Mouse (Mus musculus): ENCODE measurements around the gene Tpra1. TPM values are rescaled to one million over a fixed set of nuclear protein-coding genes. Genes with fewer than 3 reads are reported as not detected.
A peak's percentile ranks its signal among the peaks of the same experiment; 100 is the strongest.

Tpra1 gene
- polyA plus RNA-seq, 1 experiment from 2014 or later = 98.8 TPM

GRCm38 (mm10) chr6:88934132-88934531 is 32.1 kb downstream of the Tpra1 start:
- WGBS = 40% methylated on average over 4 of the region's 4 CpGs
- no peak overlapping the region for H3K9ac ChIP-seq (replicated peaks; ENCODE audit: low read length)
- H3K4me3 ChIP-seq (ENCODE audit: low read length) = no peak overlapping the region
- no peaks in the 10 kb centered on the region for H3K36me3 ChIP-seq (ENCODE audit: insufficient read depth, low read length)
- no peak overlapping the region for H3K4me2 ChIP-seq (replicated peaks; ENCODE audit: low read depth, low read length)
- H3K27ac ChIP-seq (ENCODE audit: low read length) = no peak overlapping the region
- ATAC-seq (ENCODE audit: low FRiP score, low TSS enrichment) = 0 out of 2 replicates have a peak, but pooled peaks have one; percentile 31
- no peaks in the 10 kb centered on the region for H3K27me3 ChIP-seq (ENCODE audit: insufficient read depth, low read length)
- H3K4me1 ChIP-seq (ENCODE audit: insufficient read depth, low read length) = peaks cover 11% of the 10 kb centered on the region
- H3K9me3 ChIP-seq (ENCODE audit: low read length) = no peaks in the 10 kb centered on the region

GRCm38 (mm10) chr6:88934816-88935215 is 32.8 kb downstream of the Tpra1 start:
- H3K4me2 ChIP-seq (replicated peaks; ENCODE audit: low read depth, low read length) = no peak overlapping the region
- ATAC-seq (ENCODE audit: low FRiP score, low TSS enrichment) = no peak
- H3K36me3 ChIP-seq (ENCODE audit: insufficient read depth, low read length) = no peaks in the 10 kb centered on the region
- H3K9me3 ChIP-seq (ENCODE audit: low read length) = no peaks in the 10 kb centered on the region
- WGBS = 11% methylated on average over 4 of the region's 4 CpGs
- peaks cover 11% of the 10 kb centered on the region for H3K4me1 ChIP-seq (ENCODE audit: insufficient read depth, low read length)
- no peaks in the 10 kb centered on the region for H3K27me3 ChIP-seq (ENCODE audit: insufficient read depth, low read length)
- no peak overlapping the region for H3K4me3 ChIP-seq (ENCODE audit: low read length)
- H3K27ac ChIP-seq (ENCODE audit: low read length) = no peak overlapping the region
- H3K9ac ChIP-seq (replicated peaks; ENCODE audit: low read length) = no peak overlapping the region

- Histone ChIP-seq H3K4me2 (replicated peaks; ENCODE audit: low read depth, low read length) (no peak overlapping the region), H3K9me3 (ENCODE audit: low read length) (no peaks in the 10 kb centered on the region), H3K27me3 (ENCODE audit: insufficient read depth, low read length) (no peaks in the 10 kb centered on the region), H3K4me3 (ENCODE audit: low read length) (no peak overlapping the region), H3K27ac (ENCODE audit: low read length) (no peak overlapping the region), H3K36me3 (ENCODE audit: insufficient read depth, low read length) (no peaks in the 10 kb centered on the region), H3K9ac (replicated peaks; ENCODE audit: low read length) (no peak overlapping the region), H3K4me1 (ENCODE audit: insufficient read depth, low read length) (peaks cover 11% of the 10 kb centered on the region)
- ATAC-seq (ENCODE audit: low FRiP score, low TSS enrichment) = no peak
- WGBS = 13% methylated on average over 4 of the region's 4 CpGs
These were observed 33.8 kb downstream of the Tpra1 start for GRCm38 (mm10) chr6:88935735-88936276.

GRCm38 (mm10) chr6:88936342-88937213 is 34.5 kb downstream of the Tpra1 start:
- Histone ChIP-seq H3K4me1 (ENCODE audit: insufficient read depth, low read length) (peaks cover 11% of the 10 kb centered on the region), H3K27me3 (ENCODE audit: insufficient read depth, low read length) (no peaks in the 10 kb centered on the region), H3K9ac (replicated peaks; ENCODE audit: low read length) (no peak overlapping the region), H3K27ac (ENCODE audit: low read length) (no peak overlapping the region), H3K9me3 (ENCODE audit: low read length) (no peaks in the 10 kb centered on the region), H3K4me2 (replicated peaks; ENCODE audit: low read depth, low read length) (no peak overlapping the region), H3K4me3 (ENCODE audit: low read length) (no peak overlapping the region), H3K36me3 (ENCODE audit: insufficient read depth, low read length) (no peaks in the 10 kb centered on the region)
- 73% methylated on average over 13 of the region's 13 CpGs for WGBS
- ATAC-seq (ENCODE audit: low FRiP score, low TSS enrichment) = no peak

- Histone ChIP-seq H3K4me1 (ENCODE audit: insufficient read depth, low read length) (peaks cover 11% of the 10 kb centered on the region), H3K4me2 (replicated peaks; ENCODE audit: low read depth, low read length) (no peak overlapping the region), H3K9me3 (ENCODE audit: low read length) (no peaks in the 10 kb centered on the region), H3K27ac (ENCODE audit: low read length) (no peak overlapping the region), H3K27me3 (ENCODE audit: insufficient read depth, low read length) (no peaks in the 10 kb centered on the region), H3K4me3 (ENCODE audit: low read length) (no peak overlapping the region), H3K36me3 (ENCODE audit: insufficient read depth, low read length) (no peaks in the 10 kb centered on the region), H3K9ac (replicated peaks; ENCODE audit: low read length) (no peak overlapping the region)
- ATAC-seq (ENCODE audit: low FRiP score, low TSS enrichment) = no peak
- WGBS = 70% methylated on average over 4 of the region's 4 CpGs
These were observed 35.1 kb downstream of the Tpra1 start for GRCm38 (mm10) chr6:88937214-88937549.

- Histone ChIP-seq H3K36me3 (ENCODE audit: insufficient read depth, low read length) (no peaks in the 10 kb centered on the region), H3K4me3 (ENCODE audit: low read length) (no peak overlapping the region), H3K4me2 (replicated peaks; ENCODE audit: low read depth, low read length) (no peak overlapping the region), H3K9me3 (ENCODE audit: low read length) (no peaks in the 10 kb centered on the region), H3K9ac (replicated peaks; ENCODE audit: low read length) (no peak overlapping the region), H3K4me1 (ENCODE audit: insufficient read depth, low read length) (peaks cover 11% of the 10 kb centered on the region), H3K27ac (ENCODE audit: low read length) (no peak overlapping the region), H3K27me3 (ENCODE audit: insufficient read depth, low read length) (no peaks in the 10 kb centered on the region)
- WGBS = 73% methylated on average over 4 of the region's 4 CpGs
- ATAC-seq (ENCODE audit: low FRiP score, low TSS enrichment) = no peak
These were observed 36.1 kb downstream of the Tpra1 start for GRCm38 (mm10) chr6:88937971-88938663.

GRCm38 (mm10) chr6:88938664-88939055 is 36.6 kb downstream of the Tpra1 start:
- H3K9me3 ChIP-seq (ENCODE audit: low read length) = no peaks in the 10 kb centered on the region
- no peak overlapping the region for H3K27ac ChIP-seq (ENCODE audit: low read length)
- H3K36me3 ChIP-seq (ENCODE audit: insufficient read depth, low read length) = no peaks in the 10 kb centered on the region
- no peak for ATAC-seq (ENCODE audit: low FRiP score, low TSS enrichment)
- peaks cover 11% of the 10 kb centered on the region for H3K4me1 ChIP-seq (ENCODE audit: insufficient read depth, low read length)
- 74% methylated on average over 5 of the region's 5 CpGs for WGBS
- no peak overlapping the region for H3K4me3 ChIP-seq (ENCODE audit: low read length)
- no peaks in the 10 kb centered on the region for H3K27me3 ChIP-seq (ENCODE audit: insufficient read depth, low read length)
- H3K4me2 ChIP-seq (replicated peaks; ENCODE audit: low read depth, low read length) = no peak overlapping the region
- no peak overlapping the region for H3K9ac ChIP-seq (replicated peaks; ENCODE audit: low read length)

GRCm38 (mm10) chr6:88939281-88940089 is 37.4 kb downstream of the Tpra1 start:
- no peak overlapping the region for H3K27ac ChIP-seq (ENCODE audit: low read length)
- H3K4me3 ChIP-seq (ENCODE audit: low read length) = no peak overlapping the region
- H3K9ac ChIP-seq (replicated peaks; ENCODE audit: low read length) = no peak overlapping the region
- ATAC-seq (ENCODE audit: low FRiP score, low TSS enrichment) = no peak
- peaks cover 4% of the 10 kb centered on the region for H3K4me1 ChIP-seq (ENCODE audit: insufficient read depth, low read length)
- 53% methylated on average over 12 of the region's 12 CpGs for WGBS
- no peaks in the 10 kb centered on the region for H3K36me3 ChIP-seq (ENCODE audit: insufficient read depth, low read length)
- no peak overlapping the region for H3K4me2 ChIP-seq (replicated peaks; ENCODE audit: low read depth, low read length)
- H3K9me3 ChIP-seq (ENCODE audit: low read length) = no peaks in the 10 kb centered on the region
- H3K27me3 ChIP-seq (ENCODE audit: insufficient read depth, low read length) = no peaks in the 10 kb centered on the region

- 76% methylated on average over 9 of the region's 9 CpGs for WGBS
These were observed 38.3 kb downstream of the Tpra1 start for GRCm38 (mm10) chr6:88940090-88940916.

More at GRCm38 (mm10) chr6:88940090-88940916, 38.3 kb downstream of the Tpra1 start:
- H3K4me1 ChIP-seq (ENCODE audit: insufficient read depth, low read length) = no peaks in the 10 kb centered on the region
- no peaks in the 10 kb centered on the region for H3K9me3 ChIP-seq (ENCODE audit: low read length)
- H3K36me3 ChIP-seq (ENCODE audit: insufficient read depth, low read length) = no peaks in the 10 kb centered on the region
- H3K27ac ChIP-seq (ENCODE audit: low read length) = no peak overlapping the region
- no peak for ATAC-seq (ENCODE audit: low FRiP score, low TSS enrichment)
- no peak overlapping the region for H3K4me2 ChIP-seq (replicated peaks; ENCODE audit: low read depth, low read length)
- H3K9ac ChIP-seq (replicated peaks; ENCODE audit: low read length) = no peak overlapping the region
- H3K27me3 ChIP-seq (ENCODE audit: insufficient read depth, low read length) = no peaks in the 10 kb centered on the region
- no peak overlapping the region for H3K4me3 ChIP-seq (ENCODE audit: low read length)
